Mouse (Mus musculus): ENCODE measurements around the gene Gm49322.

- TF ChIP-seq POLR2A (IDR thresholded peaks at IDR 0.05; ENCODE audit: borderline replicate concordance, control insufficient read depth, low read depth, low read length) = no peak
- no peak for TF ChIP-seq CTCF (IDR thresholded peaks at IDR 0.05; ENCODE audit: control insufficient read depth, insufficient read depth, low read length)
Measured at GRCm38 (mm10) chr10:80568876-80569275, 36.9 kb upstream of the Gm49322 start.

Measured in bone marrow, adult 2 months (tissue).